Comparison of ENCODE assay signal across 12 mouse cellular contexts in genomic region chr14:100352961-100353452, GRCm38 (mm10).
DNase-seq lines count a peak whose midpoint lies in the region; ATAC-seq lines count a peak whose summit lies in the region.
"Had no signal": no experiment of that assay in that cellular context is flagged by ENCODE, and none has a peak within 500 bp of the region (broad histone marks: within the 10 kb centered on the region; RNA-seq: fewer than 3 reads in every experiment).

No protein-coding gene starts in this region.

- peaks cover 14% of the 10 kb centered on the region for H3K4me1 ChIP-seq in forebrain, embryonic 10.5 days
- H3K4me1 ChIP-seq in forebrain, embryonic 15.5 days: no peaks in the 10 kb centered on the region
- H3K4me1 ChIP-seq in liver, embryonic 16.5 days (ENCODE audit: control insufficient read depth, low read depth, low read length): no peaks in the 10 kb centered on the region; the same call in 1 of the 2 replicates

- WGBS in forebrain, embryonic 10.5 days: 54% methylated on average over 4 of the region's 4 CpGs
- WGBS in forebrain, embryonic 15.5 days: 43% methylated on average over 4 of the region's 4 CpGs
- 27% methylated on average over 4 of the region's 4 CpGs for WGBS in liver, embryonic 16.5 days (ENCODE audit: insufficient replicate concordance)

- no peak overlapping the region for H3K4me2 ChIP-seq in forebrain, embryonic 15.5 days (replicated peaks)
- no peak overlapping the region for H3K4me2 ChIP-seq in liver, embryonic 16.5 days (ENCODE audit: low read depth, low read length)
- H3K4me2 ChIP-seq: limb, embryonic 15.5 days had no signal

- no peak overlapping the region for H3K9ac ChIP-seq in forebrain, embryonic 15.5 days (replicated peaks)
- H3K9ac ChIP-seq in liver, embryonic 16.5 days (ENCODE audit: low read depth, low read length): no peak overlapping the region
- H3K9ac ChIP-seq: limb, embryonic 15.5 days had no signal

- H3K27me3 ChIP-seq in forebrain, embryonic 10.5 days (ENCODE audit: poor library complexity, severe bottlenecking): no peaks in the 10 kb centered on the region
- H3K27me3 ChIP-seq in forebrain, embryonic 15.5 days: no peaks in the 10 kb centered on the region
- no peaks in the 10 kb centered on the region for H3K27me3 ChIP-seq in liver, embryonic 16.5 days (ENCODE audit: control insufficient read depth, insufficient read depth, low read depth, low read length)
- H3K27me3 ChIP-seq: limb, embryonic 15.5 days had no signal

- 0 out of 2 replicates have a peak overlapping the region, but pooled peaks have one; percentile 58 for H3K27ac ChIP-seq in forebrain, embryonic 10.5 days
- H3K27ac ChIP-seq in forebrain, embryonic 15.5 days (replicated peaks): no peak overlapping the region
- peak overlapping the region; percentile 54; the same call in 1 of the 2 replicates for H3K27ac ChIP-seq in liver, embryonic 16.5 days (ENCODE audit: low read length)
- H3K27ac ChIP-seq: gastrocnemius, adult 2 months; limb, embryonic 15.5 days had no signal

- no peak for DNase-seq in forebrain, embryonic 10.5 days (ENCODE audit: extremely low spot score, low spot score)
- peak; percentile 41 for DNase-seq in ZHBTc4 (ENCODE audit: low read depth, low spot score)
- DNase-seq in kidney, postnatal 14 days: peak; percentile 5
- DNase-seq in cerebellum, adult 18-20 months: no peak
- DNase-seq in adrenal gland, adult 8-10 months: no peak
- DNase-seq in adrenal gland, postnatal 14 days: no peak
- DNase-seq: adrenal gland, adult 2 months; gastrocnemius, adult 2 months; thymus, postnatal 14 days had no signal

- H3K9me3 ChIP-seq in forebrain, embryonic 10.5 days: no peaks in the 10 kb centered on the region
- H3K9me3 ChIP-seq in forebrain, embryonic 15.5 days: no peaks in the 10 kb centered on the region
- H3K9me3 ChIP-seq in liver, embryonic 16.5 days (replicated peaks; ENCODE audit: control insufficient read depth, low read length): no peaks in the 10 kb centered on the region
- H3K9me3 ChIP-seq: limb, embryonic 15.5 days had no signal

- no peak for ATAC-seq in forebrain, embryonic 15.5 days (replicated peaks)
- ATAC-seq in liver, embryonic 16.5 days (ENCODE audit: low read depth): peak; percentile 94

- H3K4me3 ChIP-seq in forebrain, embryonic 10.5 days: no peak overlapping the region
- no peak overlapping the region for H3K4me3 ChIP-seq in forebrain, embryonic 15.5 days
- H3K4me3 ChIP-seq in liver, embryonic 16.5 days (ENCODE audit: low read depth, low read length): no peak overlapping the region
- H3K4me3 ChIP-seq: gastrocnemius, adult 2 months; limb, embryonic 15.5 days had no signal

- no peaks in the 10 kb centered on the region for H3K36me3 ChIP-seq in forebrain, embryonic 10.5 days (replicated peaks)
- H3K36me3 ChIP-seq in forebrain, embryonic 15.5 days: no peaks in the 10 kb centered on the region
- H3K36me3 ChIP-seq in liver, embryonic 16.5 days (ENCODE audit: control insufficient read depth, insufficient read depth): no peaks in the 10 kb centered on the region
- H3K36me3 ChIP-seq: limb, embryonic 15.5 days had no signal

Comparison
In these comparisons a context has a peak if more than half of its experiments do, and no peak if none do; other contexts are left out.
1. DNase-seq: peak in ZHBTc4 (single experiment) and kidney, postnatal 14 days (single experiment); none in forebrain, embryonic 10.5 days (single experiment), cerebellum, adult 18-20 months (0 of 2), adrenal gland, adult 8-10 months (single experiment) and adrenal gland, postnatal 14 days (single experiment).